Mouse (Mus musculus): ENCODE results near the gene Dennd4b. TPM values are rescaled to one million over a fixed set of nuclear protein-coding genes. Genes with fewer than 3 reads are reported as not detected.

Gene Dennd4b
- polyA plus RNA-seq, 1 experiment: 163 TPM

- Histone ChIP-seq H3K4me1 (replicated peaks; ENCODE audit: control insufficient read depth, insufficient read depth, low read length) (peaks cover 5% of the 10 kb centered on the region; the same call in 1 of the 2 replicates), H3K36me3 (ENCODE audit: control insufficient read depth, insufficient read depth, low read length) (no peaks in the 10 kb centered on the region), H3K27me3 (ENCODE audit: control insufficient read depth, insufficient read depth, low read length) (no peaks in the 10 kb centered on the region), H3K27ac (ENCODE audit: control insufficient read depth, insufficient read depth, low read length) (no peak overlapping the region), H3K4me3 (ENCODE audit: control insufficient read depth, insufficient read depth, low read length) (no peak overlapping the region)
- no peak for DNase-seq
- TF ChIP-seq CTCF (IDR thresholded peaks at IDR 0.05; ENCODE audit: borderline replicate concordance, control insufficient read depth, extremely low read depth, insufficient read depth, low read length, poor library complexity) (no peak), POLR2A (IDR thresholded peaks at IDR 0.05; ENCODE audit: control insufficient read depth, extremely low read depth, insufficient read depth, low read length, poor library complexity) (no peak)
- WGBS: 15% methylated on average over 2 of the region's 2 CpGs
Measured at GRCm38 (mm10) chr3:90291982-90292344, 27.0 kb downstream of the Dennd4b start.

GRCm38 (mm10) chr3:90292345-90293275 lies 27.6 kb downstream of the Dennd4b start, which contains the start of gene Gatad2b:
TSS of gene Gatad2b (plus strand) at chr3:90293178.
- WGBS: under 1% methylated on average over 40 of the region's 47 CpGs
- no peak for TF ChIP-seq POLR2A (IDR thresholded peaks at IDR 0.05; ENCODE audit: control insufficient read depth, extremely low read depth, insufficient read depth, low read length, poor library complexity)
- no peak for TF ChIP-seq CTCF (IDR thresholded peaks at IDR 0.05; ENCODE audit: borderline replicate concordance, control insufficient read depth, extremely low read depth, insufficient read depth, low read length, poor library complexity)
- no peaks in the 10 kb centered on the region for H3K27me3 ChIP-seq (ENCODE audit: control insufficient read depth, insufficient read depth, low read length)
- H3K36me3 ChIP-seq (ENCODE audit: control insufficient read depth, insufficient read depth, low read length): no peaks in the 10 kb centered on the region
- peak; percentile 95 for DNase-seq
- H3K27ac ChIP-seq (ENCODE audit: control insufficient read depth, insufficient read depth, low read length): peak within 1 kb of the TSS; percentile 91
- H3K4me3 ChIP-seq (ENCODE audit: control insufficient read depth, insufficient read depth, low read length): peak within 1 kb of the TSS; percentile 100
- peaks cover 5% of the 10 kb centered on the region; the same call in 1 of the 2 replicates for H3K4me1 ChIP-seq (replicated peaks; ENCODE audit: control insufficient read depth, insufficient read depth, low read length)

GRCm38 (mm10) chr3:90293352-90294063 lies 28.5 kb downstream of the Dennd4b start:
- no peak for TF ChIP-seq CTCF (IDR thresholded peaks at IDR 0.05; ENCODE audit: borderline replicate concordance, control insufficient read depth, extremely low read depth, insufficient read depth, low read length, poor library complexity)
- no peak for TF ChIP-seq POLR2A (IDR thresholded peaks at IDR 0.05; ENCODE audit: control insufficient read depth, extremely low read depth, insufficient read depth, low read length, poor library complexity)
- peak; percentile 73 for DNase-seq

GRCm38 (mm10) chr3:90294064-90294440 lies 29.1 kb downstream of the Dennd4b start:
- no peak for TF ChIP-seq POLR2A (IDR thresholded peaks at IDR 0.05; ENCODE audit: control insufficient read depth, extremely low read depth, insufficient read depth, low read length, poor library complexity)
- TF ChIP-seq CTCF (IDR thresholded peaks at IDR 0.05; ENCODE audit: borderline replicate concordance, control insufficient read depth, extremely low read depth, insufficient read depth, low read length, poor library complexity): no peak
- peaks cover 5% of the 10 kb centered on the region; the same call in 1 of the 2 replicates for H3K4me1 ChIP-seq (replicated peaks; ENCODE audit: control insufficient read depth, insufficient read depth, low read length)
- peak overlapping the region; percentile 100 for H3K4me3 ChIP-seq (ENCODE audit: control insufficient read depth, insufficient read depth, low read length)
- DNase-seq: peak; percentile 14
- peak overlapping the region; percentile 77 for H3K27ac ChIP-seq (ENCODE audit: control insufficient read depth, insufficient read depth, low read length)
- 13% methylated on average over 11 of the region's 11 CpGs for WGBS
- no peaks in the 10 kb centered on the region for H3K36me3 ChIP-seq (ENCODE audit: control insufficient read depth, insufficient read depth, low read length)
- no peaks in the 10 kb centered on the region for H3K27me3 ChIP-seq (ENCODE audit: control insufficient read depth, insufficient read depth, low read length)

More at GRCm38 (mm10) chr3:90293352-90294063, 28.5 kb downstream of the Dennd4b start:
- WGBS: under 1% methylated on average over 30 of the region's 68 CpGs
- no peaks in the 10 kb centered on the region for H3K27me3 ChIP-seq (ENCODE audit: control insufficient read depth, insufficient read depth, low read length)
- H3K27ac ChIP-seq (ENCODE audit: control insufficient read depth, insufficient read depth, low read length): peak overlapping the region; percentile 77
- H3K4me3 ChIP-seq (ENCODE audit: control insufficient read depth, insufficient read depth, low read length): peak overlapping the region; percentile 100
- H3K4me1 ChIP-seq (replicated peaks; ENCODE audit: control insufficient read depth, insufficient read depth, low read length): peaks cover 5% of the 10 kb centered on the region; the same call in 1 of the 2 replicates
- no peaks in the 10 kb centered on the region for H3K36me3 ChIP-seq (ENCODE audit: control insufficient read depth, insufficient read depth, low read length)

GRCm38 (mm10) chr3:90294651-90295050 lies 29.7 kb downstream of the Dennd4b start:
- peaks cover 5% of the 10 kb centered on the region; the same call in 1 of the 2 replicates for H3K4me1 ChIP-seq (replicated peaks; ENCODE audit: control insufficient read depth, insufficient read depth, low read length)

GRCm38 (mm10) chr3:90305801-90306200 lies 40.8 kb downstream of the Dennd4b start:
- H3K4me1 ChIP-seq (replicated peaks; ENCODE audit: control insufficient read depth, insufficient read depth, low read length): peaks cover 2% of the 10 kb centered on the region; the same call in 1 of the 2 replicates
- 97% methylated on average over 3 of the region's 3 CpGs for WGBS
- no peak for TF ChIP-seq POLR2A (IDR thresholded peaks at IDR 0.05; ENCODE audit: control insufficient read depth, extremely low read depth, insufficient read depth, low read length, poor library complexity)
- TF ChIP-seq CTCF (IDR thresholded peaks at IDR 0.05; ENCODE audit: borderline replicate concordance, control insufficient read depth, extremely low read depth, insufficient read depth, low read length, poor library complexity): no peak

More at GRCm38 (mm10) chr3:90294651-90295050, 29.7 kb downstream of the Dennd4b start:
- Histone ChIP-seq H3K4me3 (ENCODE audit: control insufficient read depth, insufficient read depth, low read length) (no peak overlapping the region), H3K36me3 (ENCODE audit: control insufficient read depth, insufficient read depth, low read length) (no peaks in the 10 kb centered on the region), H3K27ac (ENCODE audit: control insufficient read depth, insufficient read depth, low read length) (no peak overlapping the region), H3K27me3 (ENCODE audit: control insufficient read depth, insufficient read depth, low read length) (no peaks in the 10 kb centered on the region)
- no peak for TF ChIP-seq CTCF (IDR thresholded peaks at IDR 0.05; ENCODE audit: borderline replicate concordance, control insufficient read depth, extremely low read depth, insufficient read depth, low read length, poor library complexity)
- TF ChIP-seq POLR2A (IDR thresholded peaks at IDR 0.05; ENCODE audit: control insufficient read depth, extremely low read depth, insufficient read depth, low read length, poor library complexity): no peak
- DNase-seq: no peak
- WGBS: 83% methylated on average over 2 of the region's 2 CpGs

More at GRCm38 (mm10) chr3:90305801-90306200, 40.8 kb downstream of the Dennd4b start:
- Histone ChIP-seq H3K27me3 (ENCODE audit: control insufficient read depth, insufficient read depth, low read length) (no peaks in the 10 kb centered on the region), H3K4me3 (ENCODE audit: control insufficient read depth, insufficient read depth, low read length) (no peak overlapping the region), H3K36me3 (ENCODE audit: control insufficient read depth, insufficient read depth, low read length) (no peaks in the 10 kb centered on the region), H3K27ac (ENCODE audit: control insufficient read depth, insufficient read depth, low read length) (no peak overlapping the region)
- no peak for DNase-seq
